Mouse (Mus musculus): ENCODE measurements around the gene Clcn2.

DNA sequence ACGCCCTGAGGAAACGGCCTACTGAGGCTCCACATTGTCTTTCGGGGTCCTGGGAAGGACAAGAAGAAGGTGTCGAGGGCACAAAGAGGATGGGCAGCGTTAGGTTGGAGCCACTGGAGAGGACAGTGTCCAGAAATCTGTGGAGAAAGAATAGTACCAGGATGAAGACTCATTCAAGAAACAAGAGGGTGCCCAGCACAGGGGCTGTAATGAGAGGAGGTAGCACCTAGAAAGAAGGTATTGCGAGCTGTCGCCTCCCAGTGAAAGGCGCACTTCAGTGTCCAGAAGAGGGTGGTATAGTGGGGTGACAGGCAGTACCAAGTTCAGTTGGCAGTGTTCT is 735 bp downstream of the Clcn2 start:
- TF ChIP-seq POLR2A (IDR thresholded peaks at IDR 0.05; ENCODE audit: insufficient read length, low read depth) (no peak), POLR2AphosphoS2 (IDR thresholded peaks at IDR 0.05; ENCODE audit: insufficient read length, low read depth) (no peak), MYOD1 (IDR thresholded peaks at IDR 0.05; ENCODE audit: control insufficient read depth in 1 of 3, insufficient read length in 2 of 3, low read depth in 2 of 3) (no peak), MAX (IDR thresholded peaks at IDR 0.05; ENCODE audit: low read depth) (no peak), SRF (IDR thresholded peaks at IDR 0.05; ENCODE audit: control insufficient read depth, insufficient read length, low read depth) (no peak)
